Mouse (Mus musculus) limb, embryonic 14.5 days (tissue): ENCODE data around the gene Klhl26. TPM values are rescaled to one million over a fixed set of nuclear protein-coding genes. Genes with fewer than 3 reads are reported as not detected.

ENCODE experiments used
- ATAC-seq: fragments of 200-750 bp; cut with Nextera tagmentation; 2 replicates; pipeline ENCODE4 v1.8.0; 2017; ENCODE audit warnings: low read depth, moderate number of reproducible peaks, moderate TSS enrichment; ENCODE audit not compliant: low FRiP score
- DNase-seq: peaks from one replicate; pipeline ENCODE4 v3.0.0-alpha.2; 2015; ENCODE audit warnings: low spot score
- H3K27ac ChIP-seq: fragments of 300-500 bp; sonication (generic); replicated peaks from 2 replicates; pipeline ENCODE4 v1.5.1; 2014; ENCODE audit warnings: low read depth, mild to moderate bottlenecking, low read length, moderate library complexity, mixed read lengths
- H3K27me3 ChIP-seq: fragments of 300-500 bp; sonication (generic); 2 replicates; pipeline ENCODE4 v1.6.1; 2014; ENCODE audit warnings: low read length, mixed read lengths; ENCODE audit not compliant: control insufficient read depth, insufficient read depth
- H3K36me3 ChIP-seq: fragments of 300-500 bp; sonication (generic); 2 replicates; pipeline ENCODE4 v1.6.1; 2014; ENCODE audit warnings: mild to moderate bottlenecking, low read length, moderate library complexity, mixed read lengths; ENCODE audit not compliant: control insufficient read depth, insufficient read depth
- H3K4me1 ChIP-seq: fragments of 300-500 bp; sonication (generic); 2 replicates; pipeline ENCODE4 v1.6.1; 2014; ENCODE audit warnings: antibody characterized with exemption, low read length, mixed read lengths; ENCODE audit not compliant: control insufficient read depth, insufficient read depth
- H3K4me2 ChIP-seq: fragments of 300-500 bp; sonication (generic); replicated peaks from 2 replicates; pipeline ENCODE4 v1.6.1; 2014; ENCODE audit warnings: low read depth, mild to moderate bottlenecking, low read length, moderate library complexity; ENCODE audit not compliant: severe bottlenecking
- H3K4me3 ChIP-seq: fragments of 300-500 bp; sonication (generic); replicated peaks from 2 replicates; pipeline ENCODE4 v1.5.1; 2014; ENCODE audit warnings: low read length
- H3K9ac ChIP-seq: fragments of 300-500 bp; sonication (generic); 2 replicates; pipeline ENCODE4 v1.6.1; 2014; ENCODE audit warnings: mild to moderate bottlenecking, low read depth, low read length, moderate library complexity; ENCODE audit not compliant: severe bottlenecking
- H3K9me3 ChIP-seq: fragments of 300-500 bp; sonication (generic); 2 replicates; pipeline ENCODE4 v1.6.1; 2016; ENCODE audit warnings: low read length; ENCODE audit not compliant: control insufficient read depth
- POLR2A ChIP-seq: fragments of 200-500 bp; IDR thresholded peaks from 2 replicates; pipeline ENCODE4 v1.8.0; 2012; ENCODE audit warnings: inconsistent platforms, mild to moderate bottlenecking, moderate library complexity, borderline replicate concordance; ENCODE audit not compliant: insufficient read depth, insufficient read length; ENCODE audit errors: extremely low read depth
- WGBS: fragments of 180-500 bp; shearing (Covaris S2); extraction: QIAGEN DNeasy Blood & Tissue Kit; methylation state at CpG from one replicate; pipeline ENCODE4 v1.1.7; 2014; 5-methylcytosine and 5-hydroxymethylcytosine counted together
- polyA plus RNA-seq, 2 experiments: library from polyadenylated mRNA; depleted of rRNA in 1 of 2; stranded (reverse) in 1 of 2; unstranded in 1 of 2; fragments of >200 nt; fragmentation: Nextera tagmentation in 1 of 2; extraction: Ambion mirVana in 1 of 2; gene quantifications; 2 replicates each; pipeline versions ENCODE4 v1.2.1 to v1.2.3; 2012 to 2014

Gene Klhl26
- polyA plus RNA-seq, 2 experiments: 24.2 to 48.7 TPM

DNA sequence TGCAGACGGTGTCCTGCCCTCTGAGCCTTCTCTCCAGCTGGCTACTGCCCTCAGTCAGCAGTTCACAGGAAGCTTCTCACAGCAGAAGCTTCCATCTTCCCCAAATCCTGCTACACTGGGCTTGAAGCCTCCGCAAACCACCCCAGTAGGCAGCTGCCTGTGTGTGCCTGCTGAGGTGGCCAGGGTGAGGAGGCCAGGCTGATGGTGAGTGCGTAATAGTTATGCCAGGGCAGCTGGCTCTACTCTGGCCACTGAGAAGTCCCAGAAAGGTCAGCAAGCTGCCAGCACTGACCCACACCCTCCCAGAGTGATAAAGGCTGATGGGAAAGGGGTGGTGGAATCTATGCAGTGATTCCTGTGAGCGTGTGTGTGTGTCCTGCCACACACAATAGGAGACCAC is 10.5 kb downstream of the Klhl26 start:
- Histone ChIP-seq H3K27ac (no peak overlapping the region), H3K36me3 (peaks cover 9% of the 10 kb centered on the region), H3K27me3 (no peaks in the 10 kb centered on the region), H3K9ac (no peak overlapping the region), H3K4me2 (no peak overlapping the region), H3K4me3 (no peak overlapping the region), H3K9me3 (no peaks in the 10 kb centered on the region), H3K4me1 (peaks cover 28% of the 10 kb centered on the region)
- ATAC-seq (no peak), DNase-seq (no peak)
- 76% methylated on average over 4 of the region's 4 CpGs for WGBS
- TF ChIP-seq POLR2A: no peak

DNA sequence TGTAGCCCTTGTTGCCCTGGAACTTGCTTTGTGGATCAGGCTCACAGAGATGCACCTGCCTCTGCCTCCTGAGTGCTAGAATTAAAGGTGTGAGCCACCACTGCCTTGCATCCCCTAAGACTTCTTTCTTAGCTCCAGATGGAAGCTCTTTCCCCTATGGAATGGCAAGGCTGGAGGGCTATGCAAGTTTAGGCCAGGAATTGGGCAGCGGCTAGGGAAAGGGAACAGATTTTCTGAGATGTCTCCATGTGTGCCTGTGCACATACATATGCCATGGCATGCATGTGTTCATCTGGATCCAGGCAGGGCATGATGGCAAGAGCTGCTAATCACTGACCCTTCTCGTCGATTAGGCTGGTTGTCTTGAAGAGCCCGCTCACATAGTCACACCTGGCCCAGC is 11.1 kb downstream of the Klhl26 start:
- Histone ChIP-seq H3K9ac (no peak overlapping the region), H3K27me3 (no peaks in the 10 kb centered on the region), H3K9me3 (no peaks in the 10 kb centered on the region), H3K36me3 (peaks cover 9% of the 10 kb centered on the region), H3K4me2 (no peak overlapping the region), H3K4me3 (no peak overlapping the region), H3K27ac (no peak overlapping the region), H3K4me1 (peaks cover 28% of the 10 kb centered on the region)
- ATAC-seq (no peak), DNase-seq (no peak)
- no peak for TF ChIP-seq POLR2A
- WGBS: 97% methylated on average over 4 of the region's 4 CpGs

DNA sequence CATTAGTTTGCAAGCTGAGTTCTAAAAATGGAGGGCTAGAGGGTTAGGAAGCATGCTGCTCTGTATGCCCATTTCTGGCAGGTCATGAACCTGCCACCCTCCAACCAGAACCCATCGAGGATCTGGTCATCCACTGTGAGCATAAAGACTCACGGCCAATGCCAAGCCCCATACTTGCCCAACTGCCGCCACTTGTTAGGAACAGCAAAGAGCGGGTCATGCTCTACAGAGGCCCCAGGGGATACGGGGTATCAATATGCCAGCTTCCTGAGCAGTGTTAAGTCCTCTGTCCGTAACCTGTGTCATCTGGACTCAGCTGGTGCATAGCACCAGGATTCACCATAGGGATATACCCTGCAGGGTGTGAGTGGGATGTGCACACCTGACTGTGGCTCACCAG is 12.6 kb downstream of the Klhl26 start:
- Histone ChIP-seq H3K27ac (no peak overlapping the region), H3K4me3 (no peak overlapping the region), H3K9ac (no peak overlapping the region), H3K4me2 (no peak overlapping the region), H3K36me3 (peaks cover 7% of the 10 kb centered on the region), H3K27me3 (no peaks in the 10 kb centered on the region), H3K4me1 (peaks cover 28% of the 10 kb centered on the region), H3K9me3 (no peaks in the 10 kb centered on the region)
- 90% methylated on average over 6 of the region's 6 CpGs for WGBS
- no peak for DNase-seq
- no peak for ATAC-seq
- no peak for TF ChIP-seq POLR2A

DNA sequence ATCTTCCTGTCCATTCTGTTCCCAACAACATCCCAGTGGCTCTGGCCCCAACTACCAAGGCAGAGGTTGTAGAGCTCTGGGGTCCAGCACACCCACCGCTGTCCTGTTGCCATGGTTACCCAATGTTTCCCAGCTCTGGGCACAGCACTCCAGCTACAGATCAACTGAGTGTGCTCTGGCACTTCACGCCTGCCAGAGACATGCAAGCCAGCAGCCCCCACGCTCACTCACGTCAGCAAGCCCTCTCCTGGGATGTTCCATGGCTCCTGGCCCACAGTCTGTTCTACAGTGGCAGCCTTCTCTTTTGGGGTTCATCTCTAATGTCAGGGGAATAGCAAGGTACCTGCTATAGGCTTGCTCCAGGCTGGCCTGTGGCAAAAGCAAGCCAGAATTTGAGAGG is 13.5 kb downstream of the Klhl26 start:
- H3K36me3 ChIP-seq: peaks cover 7% of the 10 kb centered on the region
- ATAC-seq: no peak
- H3K9me3 ChIP-seq: no peaks in the 10 kb centered on the region
- no peak overlapping the region for H3K27ac ChIP-seq
- H3K27me3 ChIP-seq: no peaks in the 10 kb centered on the region
- WGBS: 75% methylated on average over 4 of the region's 4 CpGs
- no peak for TF ChIP-seq POLR2A
- DNase-seq: no peak
- no peak overlapping the region for H3K9ac ChIP-seq
- H3K4me1 ChIP-seq: peaks cover 28% of the 10 kb centered on the region
- H3K4me2 ChIP-seq: no peak overlapping the region
- H3K4me3 ChIP-seq: no peak overlapping the region

DNA sequence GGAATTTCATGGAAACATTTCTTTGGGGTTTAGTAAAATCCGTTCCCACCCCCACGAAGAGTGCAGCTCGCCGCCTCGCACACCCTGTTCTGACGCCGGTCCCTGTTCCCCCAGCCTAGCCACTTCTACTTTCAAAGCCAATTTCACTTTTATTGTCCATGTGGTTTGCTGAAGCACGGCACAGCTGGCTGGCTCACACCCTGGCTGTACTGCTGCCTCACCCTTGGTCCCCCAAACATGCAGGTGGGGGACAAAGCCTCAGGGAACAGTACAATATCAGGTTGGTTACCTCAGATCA is 14.3 kb downstream of the Klhl26 start:
- H3K27me3 ChIP-seq: no peaks in the 10 kb centered on the region
- H3K9me3 ChIP-seq: no peaks in the 10 kb centered on the region
- TF ChIP-seq POLR2A: no peak
- no peak overlapping the region for H3K9ac ChIP-seq
- H3K36me3 ChIP-seq: peaks cover 7% of the 10 kb centered on the region
- peaks cover 25% of the 10 kb centered on the region for H3K4me1 ChIP-seq
- H3K4me2 ChIP-seq: no peak overlapping the region
- DNase-seq: peak; percentile 22
- H3K27ac ChIP-seq: peak overlapping the region; percentile 74
- H3K4me3 ChIP-seq: no peak overlapping the region
- ATAC-seq: no peak
- 50% methylated on average over 8 of the region's 8 CpGs for WGBS
